Mouse (Mus musculus) left cerebral cortex, postnatal 4 days (tissue): ENCODE results near the gene Tmem238. TPM values are rescaled to one million over a fixed set of nuclear protein-coding genes. Genes with fewer than 3 reads are reported as not detected.
"Not testable (repeated sequence)": the region's sequence is repeated elsewhere in the genome, so short reads cannot be mapped to it uniquely, and the experiment has no call there.

ENCODE experiments used
- DNase-seq: peaks from one replicate; pipeline ENCODE4 v3.0.0-alpha.2; 2022
- intact Hi-C: fragments of 180-260 bp; cut with DNase I; formaldehyde crosslinking; loops from one replicate; pipeline ENCODE4 v1.15.1; 2025
- total RNA-seq, 2 experiments: library from RNA; stranded (reverse); gene quantifications; 2 replicates each; pipeline ENCODE4 v1.2.3; 2021

Gene Tmem238
- total RNA-seq, 2 experiments from 2014 or later = 5.5 to 6.0 TPM

GRCm38 (mm10) chr7:4793248-4793647 is 3.8 kb upstream of the Tmem238 start:
- not testable (repeated sequence) for DNase-seq
- intact Hi-C loops = loop anchor here (10.0 kb wide), 1 partner anchor 88 kb away; no protein-coding TSS in a partner anchor

- intact Hi-C loops = loop anchor here (10.0 kb wide), 1 partner anchor 88 kb away; no protein-coding TSS in a partner anchor
Measured at GRCm38 (mm10) chr7:4792278-4793212, 3.1 kb upstream of the Tmem238 start, which contains the start of gene Rpl28. Gene Rpl28 (plus strand): TSS chr7:4792874.

GRCm38 (mm10) chr7:4788499-4789435 is 689 bp downstream of the Tmem238 start:
- DNase-seq = peak; percentile 67
- intact Hi-C loops = loop anchor here (5.0 kb wide), 1 partner anchor 36 kb away; the partner anchor contains the start of gene Cox6b2

More at GRCm38 (mm10) chr7:4792278-4793212, 3.1 kb upstream of the Tmem238 start, which contains the start of gene Rpl28:
- peak; percentile 96 for DNase-seq

GRCm38 (mm10) chr7:4783667-4784268 is 5.7 kb downstream of the Tmem238 start:
- DNase-seq = no peak
- intact Hi-C loops = no loop called here

- intact Hi-C loops = no loop called here
- DNase-seq = no peak
Measured at GRCm38 (mm10) chr7:4782759-4783158, 6.7 kb downstream of the Tmem238 start, which contains the start of the genes Il11 and Tmem190. Gene Il11 (minus strand): TSS chr7:4782859. Gene Tmem190 (plus strand): TSS chr7:4782937.

GRCm38 (mm10) chr7:4782130-4782529 is 7.3 kb downstream of the Tmem238 start:
- DNase-seq = no peak
- intact Hi-C loops = no loop called here

GRCm38 (mm10) chr7:4779921-4780320 is 9.5 kb downstream of the Tmem238 start:
- DNase-seq = no peak
- intact Hi-C loops = no loop called here

GRCm38 (mm10) chr7:4777851-4778637 is 11.4 kb downstream of the Tmem238 start:
- intact Hi-C loops = no loop called here
- no peak for DNase-seq

- intact Hi-C loops = no loop called here
- DNase-seq = peak; percentile 76
Measured at GRCm38 (mm10) chr7:4776861-4777830, 12.3 kb downstream of the Tmem238 start.

GRCm38 (mm10) chr7:4776131-4776530 is 13.3 kb downstream of the Tmem238 start:
- DNase-seq = no peak
- intact Hi-C loops = no loop called here

GRCm38 (mm10) chr7:4771202-4771601 is 18.3 kb downstream of the Tmem238 start, which contains the start of gene Fam71e2:
Gene Fam71e2 (minus strand): TSS chr7:4771302.
- intact Hi-C loops = no loop called here

GRCm38 (mm10) chr7:4764946-4765710 is 24.3 kb downstream of the Tmem238 start:
- intact Hi-C loops = no loop called here
- no peak for DNase-seq

More at GRCm38 (mm10) chr7:4771202-4771601, 18.3 kb downstream of the Tmem238 start, which contains the start of gene Fam71e2:
- no peak for DNase-seq

- intact Hi-C loops = no loop called here
- no peak for DNase-seq
Measured at GRCm38 (mm10) chr7:4759670-4760069, 29.8 kb downstream of the Tmem238 start.

- peak; percentile 89 for DNase-seq
- intact Hi-C loops = loop anchor here (5.0 kb wide), 1 partner anchor 34 kb away; the partner anchor contains the start of gene Tmem238
Measured at GRCm38 (mm10) chr7:4752821-4753570, 36.5 kb downstream of the Tmem238 start, which contains the start of gene Cox6b2. Gene Cox6b2 (minus strand): TSS chr7:4753094.

GRCm38 (mm10) chr7:4751971-4752820 is 37.3 kb downstream of the Tmem238 start:
- intact Hi-C loops = loop anchor here (5.0 kb wide), 1 partner anchor 35 kb away; the partner anchor contains the start of gene Tmem238

More at GRCm38 (mm10) chr7:4751971-4752820, 37.3 kb downstream of the Tmem238 start:
- peak; percentile 47 for DNase-seq
